Mouse (Mus musculus) forebrain, embryonic 10.5 days (tissue): ENCODE data around the gene Ddx5. TPM values are rescaled to one million over a fixed set of nuclear protein-coding genes. Genes with fewer than 3 reads are reported as not detected.
A peak's percentile ranks its signal among the peaks of the same experiment; 100 is the strongest.
"Not testable (repeated sequence)": the region's sequence is repeated elsewhere in the genome, so short reads cannot be mapped to it uniquely, and the experiment has no call there.

Source experiments
- DNase-seq: peaks from one replicate; pipeline ENCODE4 v3.0.0-alpha.2; 2017; ENCODE audit warnings: low spot score; ENCODE audit errors: extremely low spot score
- H3K27ac ChIP-seq: fragments of 300-500 bp; sonication (generic); 2 replicates; pipeline ENCODE4 v1.5.1; 2016; ENCODE audit warnings: mild to moderate bottlenecking
- H3K27me3 ChIP-seq: fragments of 300-500 bp; sonication (generic); 2 replicates; pipeline ENCODE4 v1.6.1; 2016; ENCODE audit warnings: mild to moderate bottlenecking; ENCODE audit not compliant: poor library complexity, severe bottlenecking
- H3K36me3 ChIP-seq: fragments of 300-500 bp; sonication (generic); replicated peaks from 2 replicates; pipeline ENCODE4 v1.6.1; 2016; ENCODE audit warnings: mild to moderate bottlenecking, moderate library complexity
- H3K4me1 ChIP-seq: fragments of 300-500 bp; sonication (generic); 2 replicates; pipeline ENCODE4 v1.6.1; 2016
- H3K4me3 ChIP-seq: fragments of 300-500 bp; sonication (generic); 2 replicates; pipeline ENCODE4 v1.5.1; 2016; ENCODE audit warnings: mild to moderate bottlenecking, moderate library complexity
- H3K9me3 ChIP-seq: fragments of 300-500 bp; sonication (generic); 2 replicates; pipeline ENCODE4 v1.6.1; 2016; ENCODE audit warnings: mild to moderate bottlenecking, moderate library complexity
- WGBS: fragments of 180-500 bp; shearing (Covaris S2); methylation state at CpG from one replicate; pipeline ENCODE4 v1.1.7; 2016; 5-methylcytosine and 5-hydroxymethylcytosine counted together
- microRNA-seq: library from miRNA; unstranded; fragments of <30 nt; microRNA quantifications from one replicate; pipeline ENCODE4, GENCODE M21; 2017
- polyA plus RNA-seq: library from polyadenylated mRNA; unstranded; fragments of >200 nt; fragmentation: Nextera tagmentation; extraction: Ambion mirVana; gene quantifications from 2 replicates; pipeline ENCODE4 v1.2.1, GENCODE M21; 2016

Gene Ddx5
- polyA plus RNA-seq, 1 experiment from 2014 or later, result 330 TPM

- DNase-seq, H3K27me3 ChIP-seq, H3K9me3 ChIP-seq, H3K4me1 ChIP-seq, H3K27ac ChIP-seq, H3K36me3 ChIP-seq, H3K4me3 ChIP-seq: not testable (repeated sequence)
- 93% methylated on average over 7 of the region's 7 CpGs for WGBS
Observed at GRCm38 (mm10) chr11:106749557-106750120, 39.3 kb downstream of the Ddx5 start.

GRCm38 (mm10) chr11:106744949-106745348, 44.0 kb downstream of the Ddx5 start:
- Histone ChIP-seq H3K4me3 (no peak overlapping the region), H3K27ac (no peak overlapping the region), H3K4me1 (peaks cover 9% of the 10 kb centered on the region), H3K36me3 (no peaks in the 10 kb centered on the region), H3K9me3 (peaks cover 9% of the 10 kb centered on the region), H3K27me3 (no peaks in the 10 kb centered on the region)
- 91% methylated on average over 5 of the region's 5 CpGs for WGBS
- DNase-seq, result no peak

GRCm38 (mm10) chr11:106742388-106742841, 46.6 kb downstream of the Ddx5 start:
- WGBS, result 57% methylated on average over 6 of the region's 6 CpGs
- Histone ChIP-seq H3K27ac (no peak overlapping the region), H3K9me3 (peaks cover 3% of the 10 kb centered on the region), H3K4me1 (peaks cover 16% of the 10 kb centered on the region), H3K4me3 (no peak overlapping the region), H3K36me3 (no peaks in the 10 kb centered on the region), H3K27me3 (no peaks in the 10 kb centered on the region)
- no peak for DNase-seq

DNA sequence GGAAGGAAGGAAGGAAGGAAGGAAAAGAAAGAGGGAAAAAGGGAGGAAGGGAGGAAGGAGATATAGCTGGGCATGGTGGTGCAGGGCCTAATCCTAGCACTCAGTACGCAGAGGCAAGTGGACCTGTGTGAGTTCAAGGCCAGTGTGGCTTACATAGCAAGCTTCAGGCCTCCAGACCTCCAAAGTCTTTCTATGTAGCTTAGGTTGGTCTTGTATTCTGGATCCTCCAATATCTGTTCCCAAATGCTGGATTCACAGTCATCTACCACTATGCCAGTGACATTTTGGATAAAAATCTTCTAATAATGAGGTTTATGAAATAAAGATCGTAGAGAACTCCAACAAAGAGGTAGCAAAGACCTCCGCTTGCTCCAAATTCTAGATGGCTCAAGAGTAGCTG, 47.2 kb downstream of the Ddx5 start:
- Histone ChIP-seq H3K27me3 (no peaks in the 10 kb centered on the region), H3K36me3 (no peaks in the 10 kb centered on the region), H3K4me3 (no peak overlapping the region), H3K4me1 (peaks cover 22% of the 10 kb centered on the region), H3K9me3 (no peaks in the 10 kb centered on the region), H3K27ac (no peak overlapping the region)
- 92% methylated on average over 3 of the region's 3 CpGs for WGBS
- no peak for DNase-seq

DNA sequence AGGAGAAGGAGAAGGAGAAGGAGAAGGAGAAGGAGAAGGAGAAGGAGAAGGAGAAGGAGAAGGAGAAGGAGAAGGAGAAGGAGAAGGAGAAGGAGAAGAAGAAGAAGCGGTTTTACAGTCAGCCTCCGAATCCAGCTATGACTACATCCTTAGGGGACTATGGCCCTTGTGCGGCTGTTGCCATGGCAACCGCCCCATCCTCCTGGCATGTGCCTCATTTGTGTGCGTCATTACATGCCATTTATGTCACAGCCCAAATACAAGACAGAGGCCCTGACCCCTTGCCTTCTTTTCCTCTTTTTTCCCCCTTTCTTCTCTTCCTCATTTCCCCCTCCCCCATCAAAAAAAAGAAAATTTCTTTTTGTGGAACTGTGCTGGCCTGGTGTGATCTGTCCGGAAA, 47.8 kb downstream of the Ddx5 start:
- no peak overlapping the region for H3K27ac ChIP-seq
- DNase-seq, result peak; percentile 39
- no peak overlapping the region for H3K4me3 ChIP-seq
- H3K9me3 ChIP-seq, result no peaks in the 10 kb centered on the region
- H3K36me3 ChIP-seq, result no peaks in the 10 kb centered on the region
- WGBS, result 73% methylated on average over 6 of the region's 6 CpGs
- H3K4me1 ChIP-seq, result peaks cover 28% of the 10 kb centered on the region
- H3K27me3 ChIP-seq, result no peaks in the 10 kb centered on the region

GRCm38 (mm10) chr11:106740724-106741123, 48.3 kb downstream of the Ddx5 start:
- 94% methylated on average over 5 of the region's 8 CpGs for WGBS

DNA sequence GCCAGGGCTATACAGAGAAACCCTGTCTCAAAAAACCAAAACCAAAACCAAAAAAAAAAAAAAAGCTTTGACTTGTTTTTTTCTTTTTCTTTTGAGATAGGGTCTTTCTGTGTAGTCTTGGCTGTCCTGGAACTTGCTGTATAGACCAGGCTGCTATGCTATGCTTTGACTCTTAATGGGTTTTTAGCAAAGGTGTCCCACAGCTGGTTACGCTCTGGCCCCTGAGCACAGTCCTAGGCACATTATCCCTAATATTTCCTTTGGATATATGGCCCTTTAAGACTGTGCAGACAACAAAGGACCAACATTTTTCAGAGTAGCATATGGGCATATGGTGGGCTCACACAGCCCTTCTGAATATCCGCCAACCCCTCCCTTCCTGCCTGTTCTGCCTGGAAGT, 49.9 kb downstream of the Ddx5 start:
- Histone ChIP-seq H3K36me3 (no peaks in the 10 kb centered on the region), H3K9me3 (no peaks in the 10 kb centered on the region), H3K4me3 (no peak overlapping the region), H3K27me3 (no peaks in the 10 kb centered on the region), H3K27ac (no peak overlapping the region), H3K4me1 (peaks cover 29% of the 10 kb centered on the region)
- 97% methylated on average over 2 of the region's 2 CpGs for WGBS
- DNase-seq, result no peak

More at GRCm38 (mm10) chr11:106740724-106741123, 48.3 kb downstream of the Ddx5 start:
- not testable (repeated sequence) for H3K4me3 ChIP-seq, H3K9me3 ChIP-seq, H3K27me3 ChIP-seq, DNase-seq, H3K27ac ChIP-seq, H3K36me3 ChIP-seq
- H3K4me1 ChIP-seq, result peaks cover 29% of the 10 kb centered on the region

- Histone ChIP-seq H3K27ac (peak overlapping the region; percentile 81), H3K36me3 (no peaks in the 10 kb centered on the region), H3K9me3 (no peaks in the 10 kb centered on the region), H3K4me1 (peaks cover 29% of the 10 kb centered on the region), H3K27me3 (no peaks in the 10 kb centered on the region), H3K4me3 (peak overlapping the region; percentile 20; the same call in 1 of the 2 replicates)
- DNase-seq, result peak; percentile 24
- WGBS, result 15% methylated on average over 12 of the region's 12 CpGs
Observed at GRCm38 (mm10) chr11:106737178-106737621, 51.8 kb downstream of the Ddx5 start.

DNA sequence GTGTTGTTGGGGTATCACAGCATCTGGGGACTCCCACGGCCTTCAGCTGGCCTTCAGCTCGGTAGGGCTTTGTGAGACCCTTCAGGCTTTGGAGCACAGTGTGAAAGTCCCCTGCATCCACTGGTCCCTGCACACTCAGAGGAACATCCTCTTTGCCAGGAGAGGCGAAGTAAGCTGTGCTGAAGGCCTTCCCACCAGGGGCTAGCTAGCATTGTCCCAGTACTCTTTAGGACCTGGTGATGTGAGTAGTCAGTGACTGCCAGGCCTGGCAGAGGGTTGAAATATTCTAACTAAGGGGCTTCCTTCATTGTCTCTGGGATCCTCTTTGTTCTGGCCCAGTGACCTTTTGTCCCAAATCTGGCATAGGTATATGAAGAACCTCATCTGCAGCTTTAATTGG, 52.4 kb downstream of the Ddx5 start:
- no peaks in the 10 kb centered on the region for H3K36me3 ChIP-seq
- H3K27me3 ChIP-seq, result no peaks in the 10 kb centered on the region
- no peak for DNase-seq
- 0 out of 2 replicates have a peak overlapping the region, but pooled peaks have one; percentile 20 for H3K4me3 ChIP-seq
- no peaks in the 10 kb centered on the region for H3K9me3 ChIP-seq
- 36% methylated on average over 3 of the region's 3 CpGs for WGBS
- peak overlapping the region; percentile 81 for H3K27ac ChIP-seq
- peaks cover 26% of the 10 kb centered on the region for H3K4me1 ChIP-seq

DNA sequence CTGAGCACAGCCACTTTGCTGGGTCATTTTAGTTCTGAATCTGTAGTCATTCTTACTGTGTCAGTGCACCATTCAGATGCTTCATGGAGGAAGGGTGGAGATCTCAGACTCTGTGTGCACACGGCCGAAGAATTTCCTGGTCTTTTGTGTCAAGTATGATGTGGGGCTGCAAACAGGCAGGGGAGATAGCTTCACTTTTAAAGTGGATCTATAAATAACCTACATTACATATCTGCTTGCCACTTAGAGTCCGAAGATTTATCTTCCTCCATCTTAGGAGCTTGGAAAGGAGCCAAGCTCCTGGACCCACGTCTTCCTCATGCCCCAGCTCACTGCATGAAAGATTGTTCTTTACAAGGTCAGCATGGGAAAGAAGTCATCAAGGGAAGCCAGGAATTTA, 58.3 kb downstream of the Ddx5 start:
- no peak overlapping the region for H3K27ac ChIP-seq
- no peaks in the 10 kb centered on the region for H3K36me3 ChIP-seq
- H3K9me3 ChIP-seq, result no peaks in the 10 kb centered on the region
- H3K27me3 ChIP-seq, result no peaks in the 10 kb centered on the region
- DNase-seq, result no peak
- peaks cover 14% of the 10 kb centered on the region for H3K4me1 ChIP-seq
- H3K4me3 ChIP-seq, result no peak overlapping the region
- WGBS, result 92% methylated on average over 4 of the region's 4 CpGs

Small RNA genes lying within 50 kb of the gene (microRNA-seq; reads per million reads assigned to microRNA genes)
- gene Gm25994 (not detected), gene Mir3064 (15.3 reads per million, percentile 26 among the genes with 10 or more reads in this experiment)

Other genes starting within 250 kb of the Ddx5 start
- gene Tex2, start 175.8 kb downstream of the Ddx5 start, polyA plus RNA-seq, result 6.2 and 6.4 TPM in 2 replicates
- gene Pecam1, start 38.6 kb downstream of the Ddx5 start, polyA plus RNA-seq, result 16.0 and 16.9 TPM in 2 replicates
- gene Milr1, start 38.0 kb downstream of the Ddx5 start, polyA plus RNA-seq, result 0.81 and 1.00 TPM in 2 replicates
- gene Polg2, start 9.6 kb downstream of the Ddx5 start, polyA plus RNA-seq, result 10.1 and 10.9 TPM in 2 replicates
- 18.7 and 20.0 TPM in 2 replicates for gene Cep95, start 67 bp upstream of the Ddx5 start, polyA plus RNA-seq
- gene Smurf2, start 131.5 kb upstream of the Ddx5 start, polyA plus RNA-seq, result 11.2 and 11.7 TPM in 2 replicates
- gene Kpna2, start 210.4 kb upstream of the Ddx5 start, polyA plus RNA-seq, result 799 and 813 TPM in 2 replicates
- gene 1810010H24Rik, start 236.5 kb upstream of the Ddx5 start, polyA plus RNA-seq, result 1.4 and 1.7 TPM in 2 replicates